Mouse (Mus musculus) forebrain, embryonic 16.5 days (tissue): ENCODE data around the gene Grip1. TPM values are rescaled to one million over a fixed set of nuclear protein-coding genes. Genes with fewer than 3 reads are reported as not detected.

Source experiments
- ATAC-seq: fragments of 200-750 bp; cut with Nextera tagmentation; 2 replicates; pipeline ENCODE4 v1.8.0; 2017; ENCODE audit warnings: mild to moderate bottlenecking, moderate library complexity
- H3K27ac ChIP-seq: fragments of 300-500 bp; sonication (generic); 2 replicates; pipeline ENCODE4 v1.5.1; 2014; ENCODE audit warnings: low read length, control low read depth
- H3K27me3 ChIP-seq: fragments of 300-500 bp; sonication (generic); replicated peaks from 2 replicates; pipeline ENCODE4 v1.6.1; 2014; ENCODE audit warnings: low read length; ENCODE audit not compliant: control insufficient read depth, insufficient read depth
- H3K36me3 ChIP-seq: fragments of 300-500 bp; sonication (generic); 2 replicates; pipeline ENCODE4 v1.6.1; 2014; ENCODE audit not compliant: control insufficient read depth, insufficient read depth
- H3K4me1 ChIP-seq: fragments of 300-500 bp; sonication (generic); replicated peaks from 2 replicates; pipeline ENCODE4 v1.6.1; 2014; ENCODE audit warnings: low read length; ENCODE audit not compliant: control insufficient read depth, insufficient read depth
- H3K4me2 ChIP-seq: fragments of 300-500 bp; sonication (generic); 2 replicates; pipeline ENCODE4 v1.6.1; 2014; ENCODE audit warnings: mild to moderate bottlenecking, low read length, control low read depth
- H3K4me3 ChIP-seq: fragments of 300-500 bp; sonication (generic); replicated peaks from 2 replicates; pipeline ENCODE4 v1.5.1; 2014; ENCODE audit warnings: mild to moderate bottlenecking, low read length, control low read depth
- H3K9ac ChIP-seq: fragments of 300-500 bp; sonication (generic); replicated peaks from 2 replicates; pipeline ENCODE4 v1.6.1; 2014; ENCODE audit warnings: low read depth, low read length, control low read depth
- H3K9me3 ChIP-seq: fragments of 300-500 bp; sonication (generic); 2 replicates; pipeline ENCODE4 v1.6.1; 2016; ENCODE audit warnings: low read length; ENCODE audit not compliant: control insufficient read depth
- WGBS: fragments of 180-500 bp; shearing (Covaris S2); extraction: QIAGEN DNeasy Blood & Tissue Kit; methylation state at CpG from one replicate; pipeline ENCODE4 v1.1.7; 2014; 5-methylcytosine and 5-hydroxymethylcytosine counted together
- polyA plus RNA-seq: library from polyadenylated mRNA; unstranded; fragments of >200 nt; fragmentation: Nextera tagmentation; extraction: Ambion mirVana; gene quantifications from 2 replicates; pipeline ENCODE4 v1.2.1, GENCODE M21; 2015

Gene Grip1
- polyA plus RNA-seq, 1 experiment from 2014 or later, result 20.1 TPM

DNA sequence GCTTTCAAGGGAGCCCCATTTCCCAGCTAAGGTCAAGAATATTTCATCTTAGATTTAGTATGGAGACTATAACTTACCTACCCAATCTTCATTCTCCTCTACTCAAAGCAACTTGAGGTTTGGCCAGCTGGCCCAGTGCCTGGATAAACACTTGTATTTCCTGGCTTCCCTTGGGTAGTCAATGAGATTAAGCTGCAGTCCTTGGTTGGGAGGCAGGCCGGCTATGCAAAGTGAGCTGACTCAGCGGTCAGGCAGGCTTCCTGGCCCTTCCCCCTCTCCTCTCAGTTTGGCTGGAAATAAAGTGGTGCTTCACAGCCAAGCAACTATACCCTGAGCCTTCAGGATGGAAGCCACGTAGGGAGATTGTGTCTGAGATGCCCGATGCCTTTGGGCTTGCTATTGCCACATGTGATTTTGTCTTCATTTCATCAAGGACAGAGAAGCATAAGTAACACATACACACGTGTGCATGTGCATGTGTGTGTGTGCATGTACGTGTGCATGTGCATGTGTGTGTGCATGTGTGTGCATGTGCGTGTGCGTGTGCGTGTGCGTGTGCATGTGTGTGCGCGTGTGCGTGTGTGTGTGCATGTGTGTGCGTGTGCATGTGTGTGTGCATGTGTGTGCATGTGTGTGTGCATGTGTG is 161.7 kb downstream of the Grip1 start:
- ATAC-seq, result peak; percentile 89
- no peak overlapping the region for H3K4me3 ChIP-seq
- no peak overlapping the region for H3K27ac ChIP-seq
- no peaks in the 10 kb centered on the region for H3K36me3 ChIP-seq
- no peak overlapping the region for H3K9ac ChIP-seq
- no peak overlapping the region for H3K4me2 ChIP-seq
- H3K4me1 ChIP-seq, result peaks cover 13% of the 10 kb centered on the region
- H3K9me3 ChIP-seq, result no peaks in the 10 kb centered on the region
- no peaks in the 10 kb centered on the region for H3K27me3 ChIP-seq
- WGBS, result 67% methylated on average over 14 of the region's 14 CpGs

DNA sequence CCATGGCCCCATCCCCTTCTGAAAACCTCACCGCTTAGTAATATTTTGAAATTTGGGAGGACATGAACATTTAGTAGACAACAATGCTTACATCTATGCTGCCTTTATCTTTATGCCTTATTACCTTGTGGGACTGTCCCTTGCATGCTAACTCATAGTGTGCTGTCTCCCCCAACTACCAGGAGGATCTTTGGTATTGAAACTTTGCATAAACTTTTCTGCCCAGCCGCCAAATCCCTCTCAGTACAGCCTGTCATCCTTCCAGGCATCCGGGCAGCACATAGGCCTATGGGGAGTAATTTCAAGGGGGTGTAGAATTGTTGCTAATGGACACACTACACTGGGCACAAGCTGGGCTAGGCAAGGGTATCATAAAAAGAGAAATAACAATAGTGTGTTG is 162.4 kb downstream of the Grip1 start:
- Histone ChIP-seq H3K4me1 (peaks cover 13% of the 10 kb centered on the region), H3K9me3 (no peaks in the 10 kb centered on the region), H3K36me3 (no peaks in the 10 kb centered on the region), H3K4me2 (no peak overlapping the region), H3K27ac (no peak overlapping the region), H3K9ac (no peak overlapping the region), H3K4me3 (no peak overlapping the region), H3K27me3 (no peaks in the 10 kb centered on the region)
- 78% methylated on average over 3 of the region's 3 CpGs for WGBS
- no peak for ATAC-seq

DNA sequence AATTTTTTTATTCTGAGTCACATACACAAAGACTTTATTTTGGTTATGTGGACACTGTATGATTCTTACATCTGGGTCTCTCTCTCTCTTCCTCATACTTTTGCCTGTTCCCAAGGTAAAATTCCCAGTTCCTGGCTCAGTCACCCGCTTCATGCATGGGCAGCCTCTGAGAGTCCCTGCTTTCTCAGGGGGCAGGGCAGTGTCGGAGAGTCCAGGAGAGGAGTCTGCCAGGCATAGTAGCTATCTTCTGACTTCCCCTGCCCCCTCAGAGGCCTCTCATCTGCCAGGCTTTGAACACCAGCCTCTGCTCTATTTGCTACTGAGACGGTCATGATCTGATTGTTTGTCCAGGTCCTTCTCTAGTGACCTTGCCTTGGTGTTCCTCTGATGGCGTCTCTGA is 175.0 kb downstream of the Grip1 start:
- Histone ChIP-seq H3K9me3 (no peaks in the 10 kb centered on the region), H3K36me3 (no peaks in the 10 kb centered on the region), H3K27ac (no peak overlapping the region), H3K4me2 (no peak overlapping the region), H3K27me3 (no peaks in the 10 kb centered on the region), H3K4me1 (0 out of 2 replicates have a peak, but pooled peaks cover 4% of the 10 kb centered on the region), H3K9ac (no peak overlapping the region), H3K4me3 (no peak overlapping the region)
- WGBS, result 79% methylated on average over 4 of the region's 4 CpGs
- no peak for ATAC-seq

GRCm38 (mm10) chr10:119630401-119630800 is 176.8 kb downstream of the Grip1 start:
- Histone ChIP-seq H3K4me1 (0 out of 2 replicates have a peak, but pooled peaks cover 4% of the 10 kb centered on the region), H3K9me3 (no peaks in the 10 kb centered on the region), H3K27me3 (no peaks in the 10 kb centered on the region), H3K4me3 (no peak overlapping the region), H3K27ac (no peak overlapping the region), H3K9ac (no peak overlapping the region), H3K4me2 (no peak overlapping the region), H3K36me3 (no peaks in the 10 kb centered on the region)
- 93% methylated on average over 5 of the region's 5 CpGs for WGBS
- no peak for ATAC-seq

- Histone ChIP-seq H3K4me3 (no peak overlapping the region), H3K4me1 (0 out of 2 replicates have a peak, but pooled peaks cover 4% of the 10 kb centered on the region), H3K27me3 (no peaks in the 10 kb centered on the region), H3K4me2 (no peak overlapping the region), H3K9ac (no peak overlapping the region), H3K36me3 (no peaks in the 10 kb centered on the region), H3K9me3 (no peaks in the 10 kb centered on the region), H3K27ac (no peak overlapping the region)
- ATAC-seq, result no peak
- 56% methylated on average over 9 of the region's 9 CpGs for WGBS
These were observed 178.3 kb downstream of the Grip1 start for GRCm38 (mm10) chr10:119631966-119632365.

DNA sequence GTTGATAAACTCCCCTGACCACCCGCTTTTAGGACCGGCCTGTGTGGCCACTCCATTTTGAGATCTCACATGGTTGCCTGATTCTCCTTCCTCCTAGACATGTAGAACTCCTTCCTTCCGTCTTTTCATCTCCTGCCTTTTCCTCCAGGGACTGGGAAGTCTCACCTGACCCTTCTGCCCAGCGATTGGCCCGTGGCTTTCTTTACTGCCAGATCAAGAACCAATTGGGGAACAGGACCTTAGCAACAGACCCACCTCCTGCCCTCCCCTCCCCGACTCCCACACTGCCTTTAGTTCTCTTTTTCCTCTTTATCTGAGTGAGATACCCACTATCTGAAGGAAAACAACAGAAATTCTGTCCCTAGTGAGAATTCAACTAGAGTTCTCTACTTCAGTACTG is 180.9 kb downstream of the Grip1 start:
- H3K27ac ChIP-seq, result no peak overlapping the region
- no peak for ATAC-seq
- no peak overlapping the region for H3K9ac ChIP-seq
- H3K4me2 ChIP-seq, result no peak overlapping the region
- no peaks in the 10 kb centered on the region for H3K9me3 ChIP-seq
- H3K36me3 ChIP-seq, result no peaks in the 10 kb centered on the region
- H3K4me3 ChIP-seq, result no peak overlapping the region
- H3K27me3 ChIP-seq, result no peaks in the 10 kb centered on the region
- 0 out of 2 replicates have a peak, but pooled peaks cover 4% of the 10 kb centered on the region for H3K4me1 ChIP-seq
- 74% methylated on average over 6 of the region's 6 CpGs for WGBS

- Histone ChIP-seq H3K9me3 (no peaks in the 10 kb centered on the region), H3K27ac (no peak overlapping the region), H3K4me1 (peaks cover 6% of the 10 kb centered on the region), H3K4me2 (no peak overlapping the region), H3K36me3 (no peaks in the 10 kb centered on the region), H3K27me3 (no peaks in the 10 kb centered on the region), H3K4me3 (no peak overlapping the region), H3K9ac (no peak overlapping the region)
- 78% methylated on average over 10 of the region's 10 CpGs for WGBS
- peak; percentile 58; the same call in 1 of the 2 replicates for ATAC-seq
These were observed 186.9 kb downstream of the Grip1 start for GRCm38 (mm10) chr10:119640534-119640933.

- Histone ChIP-seq H3K4me3 (no peak overlapping the region), H3K4me1 (peaks cover 6% of the 10 kb centered on the region), H3K4me2 (no peak overlapping the region), H3K9me3 (no peaks in the 10 kb centered on the region), H3K27me3 (no peaks in the 10 kb centered on the region), H3K36me3 (no peaks in the 10 kb centered on the region), H3K9ac (no peak overlapping the region), H3K27ac (no peak overlapping the region)
- WGBS, result 57% methylated on average over 12 of the region's 12 CpGs
- ATAC-seq, result no peak
These were observed 187.4 kb downstream of the Grip1 start for GRCm38 (mm10) chr10:119641011-119641410.

GRCm38 (mm10) chr10:119644289-119644688 is 190.7 kb downstream of the Grip1 start:
- no peak overlapping the region for H3K4me3 ChIP-seq
- no peak overlapping the region for H3K4me2 ChIP-seq
- 64% methylated on average over 5 of the region's 5 CpGs for WGBS
- H3K27me3 ChIP-seq, result no peaks in the 10 kb centered on the region
- no peak overlapping the region for H3K27ac ChIP-seq
- no peak for ATAC-seq
- no peak overlapping the region; the same call in 1 of the 2 replicates for H3K9ac ChIP-seq
- no peaks in the 10 kb centered on the region for H3K9me3 ChIP-seq
- no peaks in the 10 kb centered on the region for H3K36me3 ChIP-seq
- peaks cover 6% of the 10 kb centered on the region for H3K4me1 ChIP-seq
